Mouse (Mus musculus): ENCODE data around the gene Gm2974. TPM values are rescaled to one million over a fixed set of nuclear protein-coding genes. Genes with fewer than 3 reads are reported as not detected.

The Gm2974 gene
- 1 to 10 TPM; 1.4 to 5.7 TPM for polyA plus RNA-seq (2017; shearing (Covaris generic))

DNA sequence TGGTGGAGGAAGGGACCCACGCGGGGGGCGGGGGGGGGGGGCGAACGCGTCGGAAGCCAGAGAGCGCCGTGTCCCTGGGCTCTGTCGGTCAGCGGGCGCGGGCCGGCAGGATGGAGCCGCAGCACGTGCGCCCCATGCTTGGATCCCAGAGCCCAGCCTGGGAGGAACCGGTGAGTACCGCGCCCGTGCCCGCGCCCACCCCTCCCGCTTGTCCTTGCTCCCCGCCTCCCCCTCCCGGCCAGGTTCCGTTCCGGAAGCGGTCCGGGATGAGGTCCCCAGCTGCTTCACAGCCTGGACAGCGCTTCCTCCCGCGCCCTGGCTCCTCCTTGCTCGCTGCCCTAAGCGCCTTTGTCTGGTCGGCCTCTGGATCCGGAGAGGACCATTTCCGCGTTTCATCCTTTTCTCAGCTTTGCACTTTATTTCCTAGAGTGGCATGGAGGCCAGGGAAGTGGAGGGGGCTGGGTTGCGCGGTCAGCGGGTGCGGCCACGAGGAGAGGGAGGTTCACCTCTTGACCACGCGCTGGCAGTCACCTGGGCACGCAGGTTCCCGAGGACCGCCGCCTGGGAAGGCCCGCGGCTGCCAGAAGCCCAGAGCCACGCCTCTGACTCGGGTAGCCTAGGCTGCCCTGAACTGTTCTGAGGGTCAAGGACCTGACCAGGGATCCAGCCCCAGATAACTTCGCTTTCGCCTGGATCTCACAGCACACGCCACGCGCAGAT, at the start of gene Gm2974:
Gene Gm2974 (plus strand): TSS at position 86 of the 720 bp plus-strand sequence.

DNA sequence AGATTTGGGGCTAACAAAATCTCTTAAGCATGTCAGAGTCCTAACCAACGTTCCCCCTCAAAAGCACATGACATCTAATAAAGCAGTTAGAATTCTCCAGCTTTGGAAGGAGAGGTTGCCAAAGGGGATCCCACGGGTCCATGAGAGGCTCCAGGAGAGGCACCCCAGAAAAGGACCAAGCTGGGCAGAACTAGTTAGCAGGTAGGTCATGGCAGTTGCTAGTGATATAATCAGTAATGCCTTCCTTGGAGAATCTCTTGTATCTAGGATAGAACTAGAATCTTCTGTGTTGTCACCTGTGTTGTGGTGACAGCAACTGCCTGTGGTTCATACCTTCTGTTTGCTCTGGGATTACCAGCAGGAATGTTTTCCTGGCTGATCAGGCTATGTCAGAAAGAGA, 17.6 kb upstream of the Gm2974 start, which contains the start of gene Gm3127:
Gene Gm3127 (plus strand): TSS at position 301 of the 400 bp plus-strand sequence.

DNA sequence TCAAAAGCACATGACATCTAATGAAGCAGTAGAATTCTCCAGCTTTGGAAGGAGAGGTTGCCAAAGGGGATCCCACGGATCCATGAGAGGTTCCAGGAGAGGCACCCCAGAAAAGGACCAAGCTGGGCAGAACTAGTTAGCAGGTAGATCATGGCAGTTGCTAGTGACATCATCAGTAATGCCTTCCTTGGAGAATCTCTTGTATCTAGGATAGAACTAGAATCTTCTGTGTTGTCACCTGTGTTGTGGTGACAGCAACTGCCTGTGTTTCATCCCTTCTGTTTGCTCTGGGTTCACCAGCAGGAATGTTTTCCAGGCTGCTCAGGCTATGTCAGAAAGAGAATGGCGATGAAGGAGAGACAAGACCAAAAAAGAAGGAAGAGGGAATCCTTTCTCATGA, 67.0 kb downstream of the Gm2974 start, which contains the start of gene Gm3138:
Gene Gm3138 (plus strand): TSS at position 301 of the 400 bp plus-strand sequence.

Other genes with a start within 250 kb of the Gm2974 start
- gene Gm3095, start 219.0 kb upstream of the Gm2974 start, polyA plus RNA-seq (2017; shearing (Covaris generic)): not detected
- gene Gm3099, start 184.2 kb upstream of the Gm2974 start, polyA plus RNA-seq (2017; shearing (Covaris generic)): not detected
- 1 to 10 TPM; 1.4 to 4.9 TPM for gene Gm5796, start 158.6 kb upstream of the Gm2974 start, polyA plus RNA-seq (2017; shearing (Covaris generic))
- under 1 TPM; 0.18 to 0.59 TPM for gene Gm3115, start 98.5 kb upstream of the Gm2974 start, polyA plus RNA-seq (2017; shearing (Covaris generic))
- gene Gm8108, start 72.0 kb upstream of the Gm2974 start, polyA plus RNA-seq (2017; shearing (Covaris generic)): 1 to 10 TPM; 1.4 to 2.7 TPM
- 1 to 10 TPM in 1 of 2 experiments, under 1 TPM in 1; 0.23 to 1.1 TPM for gene Gm3127, start 17.5 kb upstream of the Gm2974 start, polyA plus RNA-seq (2017; shearing (Covaris generic))
- gene Gm3138, start 67.1 kb downstream of the Gm2974 start, polyA plus RNA-seq (2017; shearing (Covaris generic)): not detected
- gene Gm3149, start 134.7 kb downstream of the Gm2974 start, polyA plus RNA-seq (2017; shearing (Covaris generic)): not detected
- 10 to 100 TPM in 1 of 2 experiments, 1 to 10 TPM in 1; 5.2 to 13.2 TPM for gene 2610042L04Rik, start 152.2 kb downstream of the Gm2974 start, polyA plus RNA-seq (2017; shearing (Covaris generic))
- gene Gm3159, start 214.9 kb downstream of the Gm2974 start, polyA plus RNA-seq (2017; shearing (Covaris generic)): under 1 TPM in 1 of 2 experiments, not detected in 1; 0.19 TPM
- 1 to 10 TPM; 2.4 to 8.1 TPM for gene Gm3164, start 232.9 kb downstream of the Gm2974 start, polyA plus RNA-seq (2017; shearing (Covaris generic))
- 1 to 10 TPM; 1.7 to 5.1 TPM for gene Gm3173, start 248.4 kb downstream of the Gm2974 start, polyA plus RNA-seq (2017; shearing (Covaris generic))

All from inflammation-experienced regulatory T-cells (primary cell).